Mouse (Mus musculus): ENCODE measurements around the gene E130114P18Rik. TPM values are rescaled to one million over a fixed set of nuclear protein-coding genes. Genes with fewer than 3 reads are reported as not detected.
A peak's percentile ranks its signal among the peaks of the same experiment; 100 is the strongest.

The E130114P18Rik gene
- polyA plus RNA-seq, 1 experiment = 0.74 TPM

- peaks cover 3% of the 10 kb centered on the region; the same call in 1 of the 2 replicates for H3K4me1 ChIP-seq (ENCODE audit: control insufficient read depth, insufficient read depth, low read length)
- no peaks in the 10 kb centered on the region for H3K27me3 ChIP-seq (ENCODE audit: control insufficient read depth, insufficient read depth, low read length)
- H3K27ac ChIP-seq (ENCODE audit: control insufficient read depth, insufficient read depth, low read depth, low read length) = no peak overlapping the region
Measured at GRCm38 (mm10) chr4:97663922-97664321, 114.0 kb downstream of the E130114P18Rik start.

GRCm38 (mm10) chr4:97662841-97663240, 115.0 kb downstream of the E130114P18Rik start:
- Histone ChIP-seq H3K27ac (ENCODE audit: control insufficient read depth, insufficient read depth, low read depth, low read length) (no peak overlapping the region; the same call in 1 of the 2 replicates), H3K4me1 (ENCODE audit: control insufficient read depth, insufficient read depth, low read length) (peaks cover 3% of the 10 kb centered on the region; the same call in 1 of the 2 replicates), H3K36me3 (ENCODE audit: control insufficient read depth, insufficient read depth, low read length) (no peaks in the 10 kb centered on the region), H3K27me3 (ENCODE audit: control insufficient read depth, insufficient read depth, low read length) (no peaks in the 10 kb centered on the region), H3K4me3 (ENCODE audit: control insufficient read depth, low read depth, low read length) (peak overlapping the region; percentile 67)
- TF ChIP-seq CTCF (IDR thresholded peaks at IDR 0.05; ENCODE audit: control insufficient read depth, insufficient read depth, insufficient replicate concordance, low read depth, low read length) (no peak), POLR2A (IDR thresholded peaks at IDR 0.05; ENCODE audit: control insufficient read depth, low read depth, low read length) (peak; percentile 60; the same call in 1 of the 2 replicates)

More at GRCm38 (mm10) chr4:97663922-97664321, 114.0 kb downstream of the E130114P18Rik start:
- Histone ChIP-seq H3K36me3 (ENCODE audit: control insufficient read depth, insufficient read depth, low read length) (no peaks in the 10 kb centered on the region), H3K4me3 (ENCODE audit: control insufficient read depth, low read depth, low read length) (no peak overlapping the region)
- TF ChIP-seq CTCF (IDR thresholded peaks at IDR 0.05; ENCODE audit: control insufficient read depth, insufficient read depth, insufficient replicate concordance, low read depth, low read length) = no peak

GRCm38 (mm10) chr4:97661611-97662273, 116.1 kb downstream of the E130114P18Rik start:
- H3K27me3 ChIP-seq (ENCODE audit: control insufficient read depth, insufficient read depth, low read length) = no peaks in the 10 kb centered on the region
- no peaks in the 10 kb centered on the region for H3K36me3 ChIP-seq (ENCODE audit: control insufficient read depth, insufficient read depth, low read length)
- peaks cover 3% of the 10 kb centered on the region; the same call in 1 of the 2 replicates for H3K4me1 ChIP-seq (ENCODE audit: control insufficient read depth, insufficient read depth, low read length)
- TF ChIP-seq CTCF (IDR thresholded peaks at IDR 0.05; ENCODE audit: control insufficient read depth, insufficient read depth, insufficient replicate concordance, low read depth, low read length) (no peak), POLR2A (IDR thresholded peaks at IDR 0.05; ENCODE audit: control insufficient read depth, low read depth, low read length) (no peak)
- no peak overlapping the region for H3K4me3 ChIP-seq (ENCODE audit: control insufficient read depth, low read depth, low read length)
- H3K27ac ChIP-seq (ENCODE audit: control insufficient read depth, insufficient read depth, low read depth, low read length) = no peak overlapping the region

- TF ChIP-seq POLR2A (IDR thresholded peaks at IDR 0.05; ENCODE audit: control insufficient read depth, low read depth, low read length) = no peak
- no peak for TF ChIP-seq CTCF (IDR thresholded peaks at IDR 0.05; ENCODE audit: control insufficient read depth, insufficient read depth, insufficient replicate concordance, low read depth, low read length)
- H3K36me3 ChIP-seq (ENCODE audit: control insufficient read depth, insufficient read depth, low read length) = no peaks in the 10 kb centered on the region
- H3K4me3 ChIP-seq (ENCODE audit: control insufficient read depth, low read depth, low read length) = no peak overlapping the region
- no peak overlapping the region for H3K27ac ChIP-seq (ENCODE audit: control insufficient read depth, insufficient read depth, low read depth, low read length)
- no peaks in the 10 kb centered on the region for H3K27me3 ChIP-seq (ENCODE audit: control insufficient read depth, insufficient read depth, low read length)
- H3K4me1 ChIP-seq (ENCODE audit: control insufficient read depth, insufficient read depth, low read length) = no peaks in the 10 kb centered on the region
Measured at GRCm38 (mm10) chr4:97657586-97657985, 120.3 kb downstream of the E130114P18Rik start.

- TF ChIP-seq POLR2A (IDR thresholded peaks at IDR 0.05; ENCODE audit: control insufficient read depth, low read depth, low read length) (no peak), CTCF (IDR thresholded peaks at IDR 0.05; ENCODE audit: control insufficient read depth, insufficient read depth, insufficient replicate concordance, low read depth, low read length) (no peak)
- Histone ChIP-seq H3K36me3 (ENCODE audit: control insufficient read depth, insufficient read depth, low read length) (no peaks in the 10 kb centered on the region), H3K27ac (ENCODE audit: control insufficient read depth, insufficient read depth, low read depth, low read length) (no peak overlapping the region), H3K4me3 (ENCODE audit: control insufficient read depth, low read depth, low read length) (no peak overlapping the region), H3K4me1 (ENCODE audit: control insufficient read depth, insufficient read depth, low read length) (no peaks in the 10 kb centered on the region), H3K27me3 (ENCODE audit: control insufficient read depth, insufficient read depth, low read length) (no peaks in the 10 kb centered on the region)
Measured at GRCm38 (mm10) chr4:97649626-97650015, 128.3 kb downstream of the E130114P18Rik start.

GRCm38 (mm10) chr4:97648825-97649625, 128.9 kb downstream of the E130114P18Rik start:
- no peaks in the 10 kb centered on the region for H3K27me3 ChIP-seq (ENCODE audit: control insufficient read depth, insufficient read depth, low read length)
- no peak for TF ChIP-seq POLR2A (IDR thresholded peaks at IDR 0.05; ENCODE audit: control insufficient read depth, low read depth, low read length)
- TF ChIP-seq CTCF (IDR thresholded peaks at IDR 0.05; ENCODE audit: control insufficient read depth, insufficient read depth, insufficient replicate concordance, low read depth, low read length) = no peak
- no peak overlapping the region for H3K4me3 ChIP-seq (ENCODE audit: control insufficient read depth, low read depth, low read length)
- H3K36me3 ChIP-seq (ENCODE audit: control insufficient read depth, insufficient read depth, low read length) = no peaks in the 10 kb centered on the region
- no peaks in the 10 kb centered on the region for H3K4me1 ChIP-seq (ENCODE audit: control insufficient read depth, insufficient read depth, low read length)
- H3K27ac ChIP-seq (ENCODE audit: control insufficient read depth, insufficient read depth, low read depth, low read length) = no peak overlapping the region

GRCm38 (mm10) chr4:97648436-97648707, 129.5 kb downstream of the E130114P18Rik start:
- H3K27ac ChIP-seq (ENCODE audit: control insufficient read depth, insufficient read depth, low read depth, low read length) = no peak overlapping the region

More at GRCm38 (mm10) chr4:97648436-97648707, 129.5 kb downstream of the E130114P18Rik start:
- Histone ChIP-seq H3K4me1 (ENCODE audit: control insufficient read depth, insufficient read depth, low read length) (no peaks in the 10 kb centered on the region), H3K36me3 (ENCODE audit: control insufficient read depth, insufficient read depth, low read length) (no peaks in the 10 kb centered on the region), H3K4me3 (ENCODE audit: control insufficient read depth, low read depth, low read length) (no peak overlapping the region), H3K27me3 (ENCODE audit: control insufficient read depth, insufficient read depth, low read length) (no peaks in the 10 kb centered on the region)
- TF ChIP-seq POLR2A (IDR thresholded peaks at IDR 0.05; ENCODE audit: control insufficient read depth, low read depth, low read length) = no peak
- no peak for TF ChIP-seq CTCF (IDR thresholded peaks at IDR 0.05; ENCODE audit: control insufficient read depth, insufficient read depth, insufficient replicate concordance, low read depth, low read length)
